Mouse (Mus musculus) G1E (cell line): ENCODE data around the gene Tmprss11b. TPM values are rescaled to one million over a fixed set of nuclear protein-coding genes. Genes with fewer than 3 reads are reported as not detected.
A peak's percentile ranks its signal among the peaks of the same experiment; 100 is the strongest.
"Not testable (repeated sequence)": the region's sequence is repeated elsewhere in the genome, so short reads cannot be mapped to it uniquely, and the experiment has no call there.

Experiments
- ATAC-seq: 2 replicates; pipeline ENCODE4 v1.8.0; 2016; ENCODE audit warnings: mild to moderate bottlenecking; ENCODE audit not compliant: insufficient number of reproducible peaks, poor library complexity, low FRiP score, severe bottlenecking; ENCODE audit errors: extremely low read depth
- DNase-seq: peaks from one replicate; pipeline ENCODE4 v3.0.0; 2012; ENCODE audit warnings: low spot score
- H3K27me3 ChIP-seq: 2 replicates; pipeline ENCODE4 v1.6.1; 2012; ENCODE audit warnings: mild to moderate bottlenecking, low read length, inconsistent platforms; ENCODE audit not compliant: insufficient read depth
- H3K36me3 ChIP-seq: replicated peaks from 2 replicates; pipeline ENCODE3; 2012; ENCODE audit warnings: mild to moderate bottlenecking, inconsistent platforms
- H3K4me1 ChIP-seq: 2 replicates; pipeline ENCODE4 v1.6.1; 2012; ENCODE audit warnings: low read depth, low read length, inconsistent platforms, mixed read lengths; ENCODE audit not compliant: insufficient read depth
- H3K4me3 ChIP-seq: 2 replicates; pipeline ENCODE4 v1.5.1; 2012; ENCODE audit warnings: low read depth, mild to moderate bottlenecking, inconsistent platforms, low read length, moderate library complexity, mixed read lengths
- H3K9me3 ChIP-seq: replicated peaks from 2 replicates; pipeline ENCODE4 v1.6.1; 2012; ENCODE audit warnings: inconsistent platforms
- CTCF ChIP-seq: IDR thresholded peaks from 2 replicates; pipeline ENCODE4 v1.5.1; 2012; ENCODE audit warnings: low read depth, low read length, inconsistent platforms, mixed read lengths
- GATA1 ChIP-seq: IDR thresholded peaks from 2 replicates; pipeline ENCODE4 v1.6.1; 2012; ENCODE audit warnings: borderline replicate concordance, low read length, inconsistent platforms, mixed read lengths
- GATA2 ChIP-seq: IDR thresholded peaks from 2 replicates; pipeline ENCODE4 v1.6.1; 2012; ENCODE audit warnings: low read depth, low read length, inconsistent platforms, borderline replicate concordance
- POLR2AphosphoS5 ChIP-seq: IDR thresholded peaks from 2 replicates; pipeline ENCODE4 v1.6.1; 2012; ENCODE audit warnings: low read depth, low read length, inconsistent platforms; ENCODE audit not compliant: insufficient replicate concordance
- TAL1 ChIP-seq: conservative IDR thresholded peaks from 2 replicates; pipeline ENCODE4 v1.6.1; 2012; ENCODE audit warnings: low read depth, low read length, inconsistent platforms, mixed read lengths
- polyA plus RNA-seq: library from polyadenylated mRNA; stranded (reverse); fragments of >175 nt; gene quantifications from 2 replicates; pipeline ENCODE4 v1.2.3, GENCODE M21; 2012
- total RNA-seq, 2 experiments: library from RNA; stranded (forward) in 1 of 2; stranded (reverse) in 1 of 2; fragments of 200-1000 nt in 1 of 2; fragments of >200 nt in 1 of 2; fragmentation: Nextera tagmentation in 1 of 2; gene quantifications; 2 replicates each; pipeline ENCODE4 v1.2.3; 2014 to 2017

Gene Tmprss11b
- not detected in 2 replicates for total RNA-seq (2014; fragmentation: Nextera tagmentation)
- 0.06 and 0.22 TPM in 2 replicates for total RNA-seq (2017)
- not detected in 2 replicates for polyA plus RNA-seq

DNA sequence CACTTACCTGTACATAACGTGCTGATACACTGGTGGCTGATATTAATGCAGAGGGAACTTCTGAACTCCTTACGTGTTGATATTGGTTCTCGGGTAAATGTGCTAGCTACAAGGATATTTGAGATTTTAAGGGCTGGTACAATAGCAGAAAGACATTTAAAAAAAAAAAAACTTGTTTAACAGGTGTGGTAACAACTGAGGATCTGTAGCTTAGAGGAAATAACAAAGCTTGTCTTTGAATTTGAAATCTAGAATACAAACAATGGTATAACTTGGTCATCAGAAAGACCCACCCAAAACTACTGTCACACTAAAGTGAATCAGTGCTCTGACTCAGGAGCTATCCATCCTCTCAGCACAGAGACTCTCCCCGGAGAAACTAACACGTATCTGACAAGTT, at the start of gene Tmprss11b:
TSS of gene Tmprss11b (minus strand) at position 101 of the 400 bp plus-strand sequence.
- DNase-seq (no peak), ATAC-seq (no peak)
- TF ChIP-seq GATA1, result no peak
- TF ChIP-seq CTCF, result no peak
- no peak for TF ChIP-seq GATA2
- TF ChIP-seq POLR2AphosphoS5, result no peak
- no peak for TF ChIP-seq TAL1
- Histone ChIP-seq H3K27me3 (no peaks in the 10 kb centered on the region), H3K9me3 (no peaks in the 10 kb centered on the region), H3K4me3 (no peak within 1 kb of the TSS), H3K36me3 (no peaks in the 10 kb centered on the region), H3K4me1 (no peaks in the 10 kb centered on the region)

- no peak overlapping the region for H3K4me3 ChIP-seq
- H3K9me3 ChIP-seq, result no peaks in the 10 kb centered on the region
- no peaks in the 10 kb centered on the region for H3K4me1 ChIP-seq
- no peaks in the 10 kb centered on the region for H3K36me3 ChIP-seq
- H3K27me3 ChIP-seq, result no peaks in the 10 kb centered on the region
- TF ChIP-seq CTCF (no peak), GATA2 (no peak), GATA1 (no peak), TAL1 (no peak), POLR2AphosphoS5 (no peak)
- DNase-seq (no peak), ATAC-seq (no peak)
These were observed 48.9 kb upstream of the Tmprss11b start for GRCm38 (mm10) chr5:86725021-86725420.

GRCm38 (mm10) chr5:86722820-86723460, 46.8 kb upstream of the Tmprss11b start:
- ATAC-seq (no peak), DNase-seq (no peak)
- no peak overlapping the region for H3K4me3 ChIP-seq
- no peaks in the 10 kb centered on the region for H3K36me3 ChIP-seq
- TF ChIP-seq GATA2 (no peak), POLR2AphosphoS5 (no peak), CTCF (no peak), TAL1 (no peak), GATA1 (no peak)
- H3K27me3 ChIP-seq, result no peaks in the 10 kb centered on the region
- H3K9me3 ChIP-seq, result no peaks in the 10 kb centered on the region
- H3K4me1 ChIP-seq, result no peaks in the 10 kb centered on the region

DNA sequence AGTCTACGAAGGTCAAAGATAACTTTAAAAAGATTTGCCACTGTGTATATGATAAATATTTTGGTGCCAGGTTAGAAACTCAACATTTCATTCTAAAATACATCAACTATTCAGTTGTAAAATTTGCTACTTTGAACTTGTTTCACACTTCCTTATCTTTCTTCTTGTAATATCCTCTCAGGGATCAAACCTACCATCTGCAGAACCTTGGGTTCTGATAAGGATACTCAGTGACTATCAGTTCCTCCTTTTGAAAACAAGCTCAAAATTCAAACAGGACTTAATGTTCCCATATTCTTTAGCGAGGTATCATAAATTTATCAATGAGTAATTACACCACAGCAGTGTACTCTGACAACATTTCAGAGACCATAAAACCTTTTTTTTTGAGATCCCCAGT, 38.8 kb upstream of the Tmprss11b start:
- Histone ChIP-seq H3K9me3 (no peaks in the 10 kb centered on the region), H3K4me3 (no peak overlapping the region), H3K27me3 (no peaks in the 10 kb centered on the region), H3K4me1 (peaks cover 4% of the 10 kb centered on the region; the same call in 1 of the 2 replicates), H3K36me3 (no peaks in the 10 kb centered on the region)
- DNase-seq (no peak), ATAC-seq (peak; percentile 94)
- TF ChIP-seq CTCF (no peak), GATA1 (no peak), TAL1 (no peak), GATA2 (no peak), POLR2AphosphoS5 (no peak)

DNA sequence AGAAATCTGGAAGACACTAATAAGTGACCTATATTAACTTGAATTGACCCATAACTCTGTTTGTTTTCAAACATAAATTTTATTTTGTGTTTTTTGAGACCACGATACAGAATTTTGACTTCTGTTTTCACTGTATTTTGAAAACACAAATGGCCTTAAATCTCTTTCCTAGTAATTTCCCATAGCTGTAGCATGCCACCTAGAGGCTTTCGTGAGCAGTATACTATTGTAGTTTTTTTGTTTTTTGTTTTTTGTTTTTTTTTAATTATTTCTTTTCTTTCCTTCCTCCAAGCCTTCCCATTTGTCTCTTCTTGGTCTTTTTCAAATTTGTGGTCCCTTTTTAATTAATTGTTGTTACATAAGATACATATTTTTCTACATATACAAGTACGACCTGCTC, 28.8 kb upstream of the Tmprss11b start:
- Histone ChIP-seq H3K4me1 (no peaks in the 10 kb centered on the region; the same call in 1 of the 2 replicates), H3K9me3 (no peaks in the 10 kb centered on the region), H3K27me3 (no peaks in the 10 kb centered on the region), H3K36me3 (no peaks in the 10 kb centered on the region), H3K4me3 (no peak overlapping the region)
- no peak for TF ChIP-seq POLR2AphosphoS5
- no peak for TF ChIP-seq CTCF
- no peak for TF ChIP-seq TAL1
- no peak for TF ChIP-seq GATA2
- no peak for TF ChIP-seq GATA1
- ATAC-seq, result no peak
- no peak for DNase-seq

GRCm38 (mm10) chr5:86684667-86685066, 8.5 kb upstream of the Tmprss11b start:
- Histone ChIP-seq H3K4me1 (no peaks in the 10 kb centered on the region), H3K36me3 (no peaks in the 10 kb centered on the region), H3K4me3 (no peak overlapping the region), H3K27me3 (no peaks in the 10 kb centered on the region), H3K9me3 (no peaks in the 10 kb centered on the region)
- peak; percentile 40; the same call in 1 of the 2 replicates for ATAC-seq
- DNase-seq, result no peak
- TF ChIP-seq GATA1 (no peak), CTCF (no peak), TAL1 (no peak), POLR2AphosphoS5 (no peak)

GRCm38 (mm10) chr5:86649185-86649584, 27.0 kb downstream of the Tmprss11b start:
- H3K9me3 ChIP-seq, H3K4me1 ChIP-seq, ATAC-seq, H3K27me3 ChIP-seq, DNase-seq, H3K36me3 ChIP-seq, H3K4me3 ChIP-seq: not testable (repeated sequence)
